Mouse (Mus musculus): ENCODE results near the gene Ms4a1. TPM values are rescaled to one million over a fixed set of nuclear protein-coding genes. Genes with fewer than 3 reads are reported as not detected.

The Ms4a1 gene
- total RNA-seq, 2 experiments from 2014 or later, result 0.10 TPM; not detected in 1

GRCm38 (mm10) chr19:11232348-11232747 is 33.7 kb downstream of the Ms4a1 start, which contains the start of gene Ms4a12:
TSS of gene Ms4a12 (minus strand) at chr19:11232448.
- DNase-seq, result no peak
- intact Hi-C loops (cut with DNase I; ENCODE audit: low total_unique reads), result no loop called here

Other genes with a start within 250 kb of the Ms4a1 start
- not detected for gene Ms4a18, start 248.2 kb downstream of the Ms4a1 start, total RNA-seq (2021)
- under 1 TPM; 0.71 to 0.78 TPM for gene Ms4a8a, start 185.1 kb downstream of the Ms4a1 start, total RNA-seq (2021)
- gene 1700017D01Rik, start 135.4 kb downstream of the Ms4a1 start, total RNA-seq (2021), result under 1 TPM in 1 of 2 experiments, not detected in 1; 0.23 TPM
- gene 1700025F22Rik, start 100.9 kb downstream of the Ms4a1 start, total RNA-seq (2021), result not detected
- gene Ms4a13, start 69.5 kb downstream of the Ms4a1 start, total RNA-seq (2021), result not detected
- gene Ms4a12, start 33.8 kb downstream of the Ms4a1 start, total RNA-seq (2021), result not detected
- gene Ms4a5, start 17.6 kb upstream of the Ms4a1 start, total RNA-seq (2021), result not detected
- gene Ms4a14, start 48.2 kb upstream of the Ms4a1 start, total RNA-seq (2021), result under 1 TPM in 1 of 2 experiments, not detected in 1; 0.06 TPM
- gene Ms4a7, start 69.9 kb upstream of the Ms4a1 start, total RNA-seq (2021), result 1 to 10 TPM in 1 of 2 experiments, under 1 TPM in 1; 0.82 to 1.3 TPM
- gene Ms4a4a, start 109.3 kb upstream of the Ms4a1 start, total RNA-seq (2021), result 1 to 10 TPM; 4.5 to 7.7 TPM
- not detected for gene Ms4a4c, start 138.5 kb upstream of the Ms4a1 start, total RNA-seq (2021)
- gene Ms4a4b, start 177.3 kb upstream of the Ms4a1 start, total RNA-seq (2021), result under 1 TPM in 1 of 2 experiments, not detected in 1; 0.20 TPM
- gene Ms4a6c, start 203.1 kb upstream of the Ms4a1 start, total RNA-seq (2021), result 1 to 10 TPM; 3.9 to 6.8 TPM
- gene Gm8369, start 219.7 kb upstream of the Ms4a1 start, total RNA-seq (2021), result under 1 TPM in 1 of 2 experiments, not detected in 1; 0.29 TPM

Measured in gastrocnemius, postnatal 14 days (tissue).